Mouse (Mus musculus): ENCODE data around the gene Adcy6. TPM values are rescaled to one million over a fixed set of nuclear protein-coding genes. Genes with fewer than 3 reads are reported as not detected.

The Adcy6 gene
- polyA plus RNA-seq, 1 experiment: 45.6 TPM

- no peak for DNase-seq (ENCODE audit: extremely low spot score in 1 of 2, low spot score in 1 of 2)
These were observed 19.6 kb upstream of the Adcy6 start for GRCm38 (mm10) chr15:98629464-98629863.

- no peak for DNase-seq (ENCODE audit: extremely low spot score in 1 of 2, low spot score in 1 of 2)
These were observed 18.8 kb upstream of the Adcy6 start for GRCm38 (mm10) chr15:98628589-98629254.

- DNase-seq (ENCODE audit: extremely low spot score in 1 of 2, low spot score in 1 of 2): no peak
These were observed 16.8 kb upstream of the Adcy6 start for GRCm38 (mm10) chr15:98626487-98627212.

GRCm38 (mm10) chr15:98626078-98626477 is 16.2 kb upstream of the Adcy6 start:
- no peak for DNase-seq (ENCODE audit: extremely low spot score in 1 of 2, low spot score in 1 of 2)

GRCm38 (mm10) chr15:98623361-98623821 is 13.5 kb upstream of the Adcy6 start:
- DNase-seq (ENCODE audit: extremely low spot score in 1 of 2, low spot score in 1 of 2): no peak

GRCm38 (mm10) chr15:98622721-98623120 is 12.8 kb upstream of the Adcy6 start:
- DNase-seq (ENCODE audit: extremely low spot score in 1 of 2, low spot score in 1 of 2): no peak

GRCm38 (mm10) chr15:98622199-98622598 is 12.3 kb upstream of the Adcy6 start:
- DNase-seq (ENCODE audit: extremely low spot score in 1 of 2, low spot score in 1 of 2): no peak

GRCm38 (mm10) chr15:98617176-98617537 is 7.3 kb upstream of the Adcy6 start:
- DNase-seq (ENCODE audit: extremely low spot score in 1 of 2, low spot score in 1 of 2): peak in 1 of 2 experiments; percentile 89

GRCm38 (mm10) chr15:98616362-98617175 is 6.7 kb upstream of the Adcy6 start:
- DNase-seq (ENCODE audit: extremely low spot score in 1 of 2, low spot score in 1 of 2): no peak

GRCm38 (mm10) chr15:98615751-98616150 is 5.9 kb upstream of the Adcy6 start:
- DNase-seq (ENCODE audit: extremely low spot score in 1 of 2, low spot score in 1 of 2): no peak

- no peak for DNase-seq (ENCODE audit: extremely low spot score in 1 of 2, low spot score in 1 of 2)
These were observed 5.1 kb upstream of the Adcy6 start for GRCm38 (mm10) chr15:98614971-98615370.

GRCm38 (mm10) chr15:98614551-98614950 is 4.7 kb upstream of the Adcy6 start:
- DNase-seq (ENCODE audit: extremely low spot score in 1 of 2, low spot score in 1 of 2): no peak

- DNase-seq (ENCODE audit: extremely low spot score in 1 of 2, low spot score in 1 of 2): no peak
These were observed 2.4 kb upstream of the Adcy6 start for GRCm38 (mm10) chr15:98612229-98612628.

GRCm38 (mm10) chr15:98610131-98610633 is 306 bp upstream of the Adcy6 start:
- no peak for DNase-seq (ENCODE audit: extremely low spot score in 1 of 2, low spot score in 1 of 2)

- DNase-seq (ENCODE audit: extremely low spot score in 1 of 2, low spot score in 1 of 2): no peak
These were observed 1.1 kb downstream of the Adcy6 start for GRCm38 (mm10) chr15:98608784-98609250.

- no peak for DNase-seq (ENCODE audit: extremely low spot score in 1 of 2, low spot score in 1 of 2)
These were observed 1.7 kb downstream of the Adcy6 start for GRCm38 (mm10) chr15:98608058-98608783.

- no peak for DNase-seq (ENCODE audit: extremely low spot score in 1 of 2, low spot score in 1 of 2)
These were observed 2.3 kb downstream of the Adcy6 start for GRCm38 (mm10) chr15:98607557-98607956.

GRCm38 (mm10) chr15:98606739-98607138 is 3.1 kb downstream of the Adcy6 start:
- DNase-seq (ENCODE audit: extremely low spot score in 1 of 2, low spot score in 1 of 2): no peak

- DNase-seq (ENCODE audit: extremely low spot score in 1 of 2, low spot score in 1 of 2): no peak
These were observed 3.8 kb downstream of the Adcy6 start for GRCm38 (mm10) chr15:98606051-98606536.

GRCm38 (mm10) chr15:98604041-98604575 is 5.8 kb downstream of the Adcy6 start:
- DNase-seq (ENCODE audit: extremely low spot score in 1 of 2, low spot score in 1 of 2): no peak

Data from frontal cortex, adult 2 months (tissue).